Mouse (Mus musculus) heart, adult 8-10 months (tissue): ENCODE results near the gene Vmn1r51. TPM values are rescaled to one million over a fixed set of nuclear protein-coding genes. Genes with fewer than 3 reads are reported as not detected.
"Not testable (repeated sequence)": the region's sequence is repeated elsewhere in the genome, so short reads cannot be mapped to it uniquely, and the experiment has no call there.

ENCODE experiments used
- DNase-seq: peaks from one replicate; pipeline ENCODE4 v3.0.0; 2022; ENCODE audit warnings: low spot score
- total RNA-seq, 4 experiments: library from RNA; stranded (reverse); gene quantifications; 2 replicates each; pipeline ENCODE4 v1.2.4; 2022

The Vmn1r51 gene
- total RNA-seq = not detected

- DNase-seq = not testable (repeated sequence)
These were observed at the start of gene Vmn1r51 for GRCm38 (mm10) chr6:90122296-90122695. Vmn1r51 (plus strand) TSS chr6:90122596.

- DNase-seq = no peak
These were observed 44.0 kb upstream of the Vmn1r51 start, which contains the start of gene Vmn1r49 for GRCm38 (mm10) chr6:90078406-90078805. Vmn1r49 (minus strand) TSS chr6:90078506.

GRCm38 (mm10) chr6:90100566-90100965 is 21.8 kb upstream of the Vmn1r51 start:
- DNase-seq = no peak

DNA sequence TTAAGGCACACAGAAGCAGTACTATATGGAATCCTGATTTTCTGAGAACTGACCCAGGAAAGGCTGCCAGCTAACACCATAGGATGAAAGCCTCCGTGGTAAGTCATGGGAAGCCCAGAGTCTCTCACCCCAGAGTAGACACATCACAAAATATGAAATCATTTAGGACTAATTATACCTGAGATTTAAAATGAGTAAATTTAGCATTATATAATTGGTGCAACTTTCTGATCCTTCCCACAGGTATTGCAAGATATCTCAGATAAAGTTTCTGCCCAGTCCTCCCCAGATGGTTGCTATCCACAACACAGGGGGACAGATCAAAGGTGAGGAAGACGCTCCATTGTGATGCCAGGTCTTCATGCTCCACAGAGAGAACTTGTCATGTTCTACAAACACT is 21.3 kb upstream of the Vmn1r51 start, which contains the start of gene Vmn1r50:
Gene Vmn1r50, plus strand, starts transcription at position 301 of the 400 bp plus-strand sequence.
- DNase-seq = no peak

GRCm38 (mm10) chr6:90160139-90160538 is 37.7 kb downstream of the Vmn1r51 start:
- no peak for DNase-seq

GRCm38 (mm10) chr6:90174508-90174907 is 52.1 kb downstream of the Vmn1r51 start, which contains the start of gene Vmn1r52:
Vmn1r52 (plus strand) TSS chr6:90174808.
- no peak for DNase-seq

Other genes with a start within 250 kb of the Vmn1r51 start
- under 1 TPM; 0.09 to 0.41 (median 0.22) TPM for gene Vmn1r42, start 246.2 kb upstream of the Vmn1r51 start, total RNA-seq
- under 1 TPM in 1 of 4 experiments, not detected in 3; 0.03 TPM for gene Vmn1r43, start 246.2 kb upstream of the Vmn1r51 start, total RNA-seq
- gene Vmn1r44, start 238.9 kb upstream of the Vmn1r51 start, total RNA-seq = not detected
- gene Vmn1r45, start 182.0 kb upstream of the Vmn1r51 start, total RNA-seq = not detected
- not detected for gene Vmn1r46, start 153.3 kb upstream of the Vmn1r51 start, total RNA-seq
- gene Vmn1r47, start 106.4 kb upstream of the Vmn1r51 start, total RNA-seq = not detected
- gene Vmn1r48, start 85.8 kb upstream of the Vmn1r51 start, total RNA-seq = not detected
- not detected for gene Vmn1r49, start 44.1 kb upstream of the Vmn1r51 start, total RNA-seq
- gene Vmn1r50, start 21.2 kb upstream of the Vmn1r51 start, total RNA-seq = not detected
- not detected for gene Vmn1r52, start 52.2 kb downstream of the Vmn1r51 start, total RNA-seq
- not detected for gene V1ra8, start 80.2 kb downstream of the Vmn1r51 start, total RNA-seq
- gene Vmn1r53, start 101.8 kb downstream of the Vmn1r51 start, total RNA-seq = not detected
- not detected for gene Vmn1r54, start 123.7 kb downstream of the Vmn1r51 start, total RNA-seq
- not detected for gene BC048671, start 178.6 kb downstream of the Vmn1r51 start, total RNA-seq
- gene Chst13, start 202.6 kb downstream of the Vmn1r51 start, total RNA-seq = under 1 TPM in 1 of 4 experiments, not detected in 3; 0.32 TPM
- gene Uroc1, start 210.7 kb downstream of the Vmn1r51 start, total RNA-seq = not detected
- gene Zxdc, start 246.9 kb downstream of the Vmn1r51 start, total RNA-seq = 10 to 100 TPM; 13.0 to 15.0 (median 14.3) TPM